Mouse (Mus musculus): ENCODE results near the gene Ctse. TPM values are rescaled to one million over a fixed set of nuclear protein-coding genes. Genes with fewer than 3 reads are reported as not detected.
A peak's percentile ranks its signal among the peaks of the same experiment; 100 is the strongest.

The Ctse gene
- total RNA-seq, 2 experiments from 2014 or later: 0.19 TPM; not detected in 1

DNA sequence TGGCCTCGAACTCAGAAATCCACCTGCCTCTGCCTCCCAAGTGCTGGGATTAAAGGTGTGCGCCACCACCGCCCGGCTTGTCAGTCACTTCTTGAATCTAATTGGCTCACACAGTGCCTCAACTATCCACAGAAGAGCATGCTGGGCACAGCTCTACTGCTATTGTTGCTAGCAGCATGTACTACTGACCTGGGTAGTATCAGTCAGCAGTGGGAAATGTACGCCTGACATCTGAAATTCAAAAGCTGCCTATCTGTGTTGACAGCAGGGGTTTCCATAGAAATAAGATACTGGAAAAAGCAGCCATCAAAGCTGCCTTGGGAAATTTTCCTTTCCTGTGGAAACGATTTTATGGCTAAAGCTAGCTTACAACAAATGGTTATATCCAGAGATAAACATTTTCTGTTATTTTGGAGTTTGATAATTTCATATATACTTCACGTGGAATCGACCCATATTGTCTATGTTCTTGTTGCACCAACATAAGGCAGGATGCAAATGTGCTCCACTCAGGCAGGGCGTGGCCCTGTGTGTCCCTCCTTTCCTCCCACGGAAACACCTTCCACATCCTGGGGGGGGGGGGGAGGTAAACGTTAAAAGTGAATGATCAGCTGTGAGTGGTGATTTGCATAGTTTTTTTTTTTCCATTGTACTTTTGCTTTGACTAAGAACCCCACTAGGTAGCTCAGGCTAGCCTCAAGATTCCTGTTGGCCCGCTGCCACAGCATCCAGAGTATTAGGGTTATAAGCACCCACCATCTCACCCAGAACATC lies 14.8 kb downstream of the Ctse start:
- no peak for DNase-seq

DNA sequence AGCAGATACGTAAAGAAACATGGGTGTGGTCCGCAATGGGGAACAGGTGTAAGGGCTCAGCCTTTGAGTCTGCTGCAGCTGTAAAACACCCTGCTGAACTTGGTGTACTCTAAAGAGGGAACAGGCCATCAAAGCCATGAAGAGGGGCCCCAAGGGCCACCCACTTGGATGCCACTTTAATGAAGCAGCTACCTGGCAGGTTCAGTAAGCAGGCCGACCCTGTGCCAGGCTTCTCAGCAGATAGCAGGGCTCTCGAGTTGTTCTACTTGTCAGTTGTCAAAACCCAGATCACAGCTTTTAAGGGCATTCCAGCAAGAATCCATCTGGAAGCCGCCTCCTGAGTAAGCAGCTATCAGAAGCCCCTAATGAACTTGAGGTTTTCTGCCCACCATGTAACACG lies 17.5 kb downstream of the Ctse start:
- no peak for DNase-seq

DNA sequence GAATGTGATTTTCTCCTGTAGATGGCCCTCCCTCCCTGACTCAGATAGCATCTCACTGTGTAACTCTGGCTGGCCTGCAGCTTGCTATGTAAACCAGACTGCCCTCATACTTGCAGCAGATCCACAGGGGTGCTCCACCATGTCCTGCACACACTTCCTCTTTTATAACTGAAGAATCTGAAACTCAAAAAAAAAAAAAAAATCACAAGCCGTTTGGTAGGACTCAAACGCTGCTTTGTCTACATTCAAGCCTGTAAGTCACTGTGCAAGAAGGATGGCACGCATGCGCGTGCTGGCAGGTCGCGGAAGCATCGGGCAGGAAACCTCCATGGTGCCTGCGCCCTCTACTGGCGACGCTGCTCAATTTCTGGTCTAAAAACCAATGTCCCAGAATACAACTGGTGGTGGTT lies 19.8 kb downstream of the Ctse start:
- DNase-seq: peak; percentile 80

DNA sequence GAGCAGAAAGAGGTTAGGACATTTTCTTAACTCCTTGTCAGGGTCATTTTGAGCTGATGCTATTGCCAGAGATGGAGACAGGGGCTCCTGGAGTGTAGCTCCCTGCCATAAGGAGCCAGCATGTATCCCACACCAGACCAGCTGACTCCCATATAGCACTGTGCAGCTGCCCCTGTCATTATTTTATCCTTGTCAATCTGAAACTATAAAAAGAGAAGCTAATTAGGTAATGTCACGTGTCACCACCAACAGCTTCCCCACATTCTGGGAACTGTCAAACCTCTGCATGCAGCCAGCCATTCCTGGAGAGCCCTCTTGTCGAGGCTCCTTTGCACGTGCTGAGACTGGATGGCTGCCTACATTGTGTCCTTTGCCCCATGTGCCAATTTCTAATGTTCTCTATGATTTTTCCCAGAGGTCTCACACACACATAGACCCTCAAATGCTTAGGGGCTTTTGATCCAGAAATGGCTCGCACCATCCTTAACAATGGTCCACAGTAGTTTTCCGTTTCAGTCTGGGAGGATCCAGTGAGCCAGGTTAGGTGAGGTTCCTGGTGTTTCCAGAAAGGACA lies 21.5 kb downstream of the Ctse start:
- no peak for DNase-seq

DNA sequence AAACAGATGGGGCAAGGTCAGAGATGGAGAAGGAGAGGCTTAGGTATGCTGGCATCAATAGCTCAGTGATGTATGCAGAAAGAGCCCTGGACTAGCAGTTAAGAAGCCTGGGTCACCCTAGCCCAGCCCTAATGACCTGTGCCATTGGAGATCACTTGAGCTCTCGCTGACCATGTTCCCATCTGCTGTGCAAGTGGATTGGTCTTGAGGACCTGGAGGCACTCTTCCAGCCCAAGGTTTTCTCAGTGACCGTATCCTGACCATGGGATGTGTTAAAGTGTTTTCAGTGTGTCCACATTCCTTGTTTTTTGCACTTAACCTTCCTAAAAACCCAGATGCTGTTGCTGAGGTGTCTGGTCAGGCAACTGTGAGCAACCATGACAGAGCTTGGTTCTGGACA lies 22.2 kb downstream of the Ctse start:
- no peak for DNase-seq

DNA sequence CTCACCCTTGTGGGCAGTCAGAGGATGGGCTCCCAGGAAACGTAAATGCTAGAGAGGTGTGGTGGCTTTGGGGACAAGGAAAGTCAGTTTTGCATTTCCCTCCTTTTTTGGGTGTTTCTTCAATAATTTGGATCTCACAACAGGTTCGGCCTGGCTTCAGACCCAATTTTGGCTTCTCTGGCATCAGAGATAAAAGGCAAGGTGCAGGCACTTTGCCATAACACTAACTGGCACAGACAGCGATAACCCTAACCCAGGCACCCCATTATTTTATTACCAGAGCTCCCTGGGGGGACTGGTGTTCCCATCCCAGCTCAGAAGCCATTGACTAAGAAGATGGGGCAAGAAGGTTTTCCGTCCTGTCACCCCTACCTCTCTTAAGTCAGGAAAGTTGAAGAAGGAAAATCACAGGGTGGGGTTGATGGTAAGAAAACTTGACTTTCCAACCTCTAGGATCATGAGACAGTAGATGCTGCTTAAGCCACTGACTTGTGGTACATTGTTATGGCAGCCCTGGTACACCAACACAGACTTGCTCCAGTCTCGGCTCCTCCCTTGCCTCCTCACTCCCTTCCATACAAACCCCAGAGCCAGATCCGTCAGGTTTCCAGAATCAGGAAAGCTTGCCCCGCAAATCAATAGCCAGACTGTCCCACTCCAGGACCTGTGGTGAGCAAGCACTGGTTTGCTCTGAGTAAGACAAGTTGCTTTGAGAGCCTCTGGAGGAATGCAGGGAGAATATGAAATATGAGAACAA lies 22.8 kb downstream of the Ctse start:
- DNase-seq: no peak

DNA sequence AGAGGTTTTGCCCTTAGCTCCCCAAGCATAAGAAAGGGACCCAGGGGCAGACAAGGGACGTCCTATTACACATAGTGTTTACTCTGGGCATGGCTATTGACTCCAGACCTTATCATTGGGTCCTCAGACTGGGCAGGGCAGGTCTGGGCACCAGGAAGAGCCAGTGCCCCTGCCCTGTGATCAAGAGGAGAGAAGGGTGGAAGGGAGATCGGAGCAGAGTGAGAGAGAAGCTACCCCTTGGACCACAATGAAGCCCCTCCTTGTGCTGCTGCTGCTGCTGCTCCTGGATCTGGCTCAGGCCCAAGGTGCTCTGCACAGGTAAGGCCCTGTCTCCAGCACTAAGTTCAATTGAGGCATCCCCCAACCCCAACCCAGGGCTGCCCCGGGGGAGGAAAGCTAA lies 23.6 kb downstream of the Ctse start:
- DNase-seq: no peak

DNA sequence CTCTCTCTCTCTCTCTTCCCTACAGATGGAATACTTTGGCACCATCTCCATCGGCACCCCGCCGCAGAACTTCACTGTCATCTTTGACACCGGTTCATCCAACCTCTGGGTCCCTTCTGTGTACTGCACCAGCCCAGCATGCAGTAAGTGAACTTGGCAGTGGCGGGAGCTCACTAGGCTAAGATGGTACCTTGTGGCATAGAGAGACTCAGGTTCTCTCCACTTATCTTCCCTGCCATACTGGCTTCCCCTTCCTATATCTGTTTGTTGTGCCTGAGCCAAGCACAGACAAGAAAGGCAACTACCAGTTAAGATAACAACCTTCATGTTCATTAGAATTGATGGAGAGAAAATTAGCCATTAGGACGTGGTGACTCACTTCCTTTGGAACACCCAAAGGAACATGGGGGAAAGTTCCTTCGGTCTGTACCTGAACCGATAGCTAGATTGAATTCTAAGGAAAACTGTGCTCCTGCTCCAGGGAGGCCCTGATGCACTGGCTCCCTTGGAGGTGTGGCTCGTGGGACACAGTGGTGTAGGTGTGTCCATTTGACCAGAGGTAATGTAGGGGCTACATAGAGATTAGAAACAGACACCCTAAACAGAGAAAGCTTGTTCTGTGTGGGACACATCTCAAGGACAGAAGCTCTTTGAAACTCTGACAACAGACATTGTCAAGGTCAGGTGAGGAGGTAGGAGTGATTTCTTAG lies 25.3 kb downstream of the Ctse start:
- no peak for DNase-seq

DNA sequence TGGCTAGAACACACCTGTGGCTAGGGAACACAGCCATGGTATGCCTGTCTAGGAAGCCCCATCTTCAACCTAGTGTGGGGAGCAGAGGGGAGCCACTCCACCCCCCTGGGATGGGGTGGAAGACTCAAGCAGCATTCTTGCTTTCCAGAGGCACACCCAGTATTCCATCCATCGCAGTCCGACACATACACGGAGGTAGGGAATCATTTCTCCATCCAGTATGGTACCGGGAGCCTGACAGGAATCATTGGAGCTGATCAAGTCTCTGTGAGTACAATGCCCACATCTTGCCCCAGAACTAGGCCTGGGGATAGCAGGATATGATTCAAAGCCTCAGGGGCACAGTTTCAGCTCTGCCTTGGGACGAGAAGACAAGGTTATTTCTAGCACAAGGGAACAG lies 26.0 kb downstream of the Ctse start:
- DNase-seq: no peak

DNA sequence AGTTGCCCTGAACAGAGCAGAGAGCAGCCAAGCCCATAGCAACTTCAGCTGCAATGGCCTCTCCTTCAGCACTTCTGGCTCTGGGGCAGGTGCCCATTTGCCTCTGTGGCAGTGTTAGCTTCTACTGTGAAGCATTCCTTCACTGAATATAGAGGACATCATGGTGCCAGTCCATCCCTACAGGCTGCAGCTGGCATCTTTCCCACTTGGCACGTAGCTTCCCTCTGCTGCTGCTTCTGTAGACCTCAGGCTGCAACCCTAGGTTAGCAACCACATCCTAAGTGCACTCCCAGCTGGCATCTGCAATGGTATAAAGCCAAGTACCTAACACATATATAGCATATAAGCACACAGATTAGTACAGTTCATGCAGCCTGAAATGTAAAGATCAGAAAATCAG lies 27.8 kb downstream of the Ctse start:
- DNase-seq: no peak

DNA sequence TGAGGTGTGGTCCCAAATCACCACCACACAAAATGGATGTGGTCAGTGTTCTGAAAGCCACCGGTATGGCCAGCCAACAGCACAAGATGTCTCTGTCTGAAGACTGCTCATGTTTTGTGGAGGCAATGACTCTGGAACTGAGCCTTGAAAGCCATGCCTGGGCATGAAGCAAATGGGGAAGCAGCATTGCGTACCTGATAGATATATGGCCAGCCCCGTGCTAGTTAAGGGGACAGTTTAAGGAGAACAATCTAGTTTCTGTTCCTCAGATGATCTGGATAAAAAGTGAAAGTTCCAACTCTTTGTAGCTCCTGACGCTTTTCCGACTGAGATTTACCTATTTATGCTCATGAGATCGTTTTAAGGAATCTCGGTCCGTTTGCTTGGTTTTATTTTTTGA lies 33.0 kb downstream of the Ctse start:
- DNase-seq: no peak

DNA sequence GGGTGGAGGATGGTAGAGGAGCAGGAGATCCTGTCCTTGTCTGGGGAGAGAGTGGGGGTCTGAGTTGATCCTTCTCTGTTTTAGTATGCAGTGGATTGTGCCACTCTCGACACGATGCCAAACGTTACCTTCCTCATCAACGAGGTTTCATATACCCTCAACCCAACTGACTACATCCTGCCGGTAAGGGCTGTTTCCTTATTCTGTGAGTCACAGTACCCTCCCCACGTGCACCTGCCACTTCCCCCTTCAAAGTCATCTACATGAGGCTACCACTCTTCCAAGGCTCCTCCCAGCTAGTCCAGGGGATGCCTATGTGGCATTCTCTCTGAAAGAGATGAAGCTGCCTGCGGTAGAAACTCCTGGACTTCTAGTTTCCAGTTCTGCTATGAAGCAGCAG lies 34.3 kb downstream of the Ctse start:
- no peak for DNase-seq

DNA sequence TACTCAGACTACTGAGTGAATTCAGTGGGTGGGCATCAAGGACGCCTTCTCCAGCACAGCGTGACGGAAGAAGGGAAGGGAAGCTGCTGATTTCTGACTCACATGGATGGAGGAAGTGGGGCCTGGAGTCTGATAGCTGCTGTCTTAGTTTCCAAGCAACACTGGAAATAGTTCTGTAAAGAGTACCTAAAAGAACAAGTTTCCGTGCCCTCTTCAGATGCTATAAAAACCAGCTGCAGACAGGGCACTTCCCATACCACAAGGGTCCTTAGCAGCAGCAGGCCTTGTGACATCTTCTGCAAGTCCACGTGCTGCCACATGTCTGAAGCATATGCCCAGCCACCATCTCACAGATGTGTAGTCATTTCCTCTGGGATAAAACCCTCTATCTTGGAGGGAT lies 41.5 kb downstream of the Ctse start:
- DNase-seq: no peak

DNA sequence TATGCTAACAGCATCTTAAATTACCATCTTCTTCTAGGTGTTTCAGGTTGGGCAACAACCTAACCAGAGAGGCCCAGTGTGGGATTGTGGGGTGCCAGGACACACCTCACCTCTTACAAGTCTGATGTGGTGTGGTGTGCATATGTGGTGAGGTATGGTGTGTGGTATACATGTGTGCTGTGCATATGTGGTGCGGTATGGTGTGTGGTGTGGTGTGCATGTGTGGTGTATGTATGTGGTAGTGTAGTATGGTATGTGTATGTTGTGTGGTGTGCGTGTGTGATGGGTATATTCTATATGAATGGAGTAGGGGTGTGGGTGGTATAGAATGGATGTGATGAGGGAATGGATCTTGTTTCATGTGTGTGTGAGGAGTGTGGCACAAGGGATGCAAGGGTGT lies 49.6 kb downstream of the Ctse start:
- DNase-seq: no peak

DNA sequence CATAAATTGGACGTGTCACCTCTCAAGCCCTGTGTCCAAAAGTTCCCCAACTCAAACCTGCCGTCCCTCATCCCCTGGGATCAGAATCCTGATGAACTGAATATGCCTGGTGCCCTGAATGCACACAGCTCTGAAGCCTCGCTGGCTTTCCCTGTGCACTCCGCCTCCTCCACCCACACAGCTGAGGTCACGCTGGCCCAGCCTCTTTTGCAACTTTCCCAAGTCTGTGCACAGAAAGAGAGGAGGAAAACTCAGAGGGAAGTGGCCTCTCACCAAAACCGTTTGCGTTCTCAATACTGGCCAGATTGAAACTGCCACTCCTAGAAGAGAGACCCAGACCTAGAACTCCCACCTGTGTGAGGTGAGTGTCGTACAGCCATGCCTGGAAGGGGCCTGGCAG lies 50.4 kb downstream of the Ctse start, which contains the start of gene Rab7b:
TSS of gene Rab7b (plus strand) at position 221 of the 400 bp plus-strand sequence.
- peak; percentile 71 for DNase-seq

DNA sequence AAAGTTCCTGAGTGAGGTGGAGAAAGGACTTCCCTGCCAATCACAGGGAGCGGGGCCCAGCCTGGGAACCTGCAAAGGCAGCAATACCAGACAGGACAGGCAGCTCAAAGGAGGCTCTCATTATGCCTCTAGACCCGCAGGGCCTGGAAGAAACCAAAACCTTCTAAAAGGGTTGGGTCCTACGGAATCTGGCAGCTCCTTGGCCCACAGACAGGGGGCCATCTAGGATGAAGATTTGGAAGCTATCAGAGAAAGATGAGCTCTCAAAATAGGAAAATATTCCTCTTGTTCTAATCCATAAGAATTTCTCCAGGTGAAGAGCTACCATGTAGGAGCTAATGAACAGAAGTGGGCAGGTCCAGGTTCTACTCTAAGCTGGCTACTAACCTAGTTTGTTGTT lies 50.9 kb downstream of the Ctse start:
- DNase-seq: no peak

DNA sequence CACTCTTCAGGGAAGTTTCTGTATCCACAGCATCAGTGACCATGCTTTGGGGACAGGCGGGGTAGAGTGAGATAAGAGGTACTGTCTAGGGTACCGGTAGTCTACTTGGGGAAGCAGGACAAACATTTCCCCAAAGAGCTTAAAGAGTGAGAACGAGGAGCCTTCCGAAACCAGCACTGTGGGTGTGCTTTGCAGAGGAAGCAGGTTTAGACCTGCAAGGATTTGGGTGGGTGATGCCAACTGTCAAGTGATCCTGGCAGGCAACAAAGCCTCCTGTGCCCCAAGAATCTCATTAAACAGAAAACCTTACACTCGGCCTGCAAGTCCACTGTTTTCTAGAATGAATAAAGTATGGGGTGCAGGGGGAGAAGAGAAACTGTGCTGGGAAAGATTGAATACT lies 51.8 kb downstream of the Ctse start:
- DNase-seq: no peak

DNA sequence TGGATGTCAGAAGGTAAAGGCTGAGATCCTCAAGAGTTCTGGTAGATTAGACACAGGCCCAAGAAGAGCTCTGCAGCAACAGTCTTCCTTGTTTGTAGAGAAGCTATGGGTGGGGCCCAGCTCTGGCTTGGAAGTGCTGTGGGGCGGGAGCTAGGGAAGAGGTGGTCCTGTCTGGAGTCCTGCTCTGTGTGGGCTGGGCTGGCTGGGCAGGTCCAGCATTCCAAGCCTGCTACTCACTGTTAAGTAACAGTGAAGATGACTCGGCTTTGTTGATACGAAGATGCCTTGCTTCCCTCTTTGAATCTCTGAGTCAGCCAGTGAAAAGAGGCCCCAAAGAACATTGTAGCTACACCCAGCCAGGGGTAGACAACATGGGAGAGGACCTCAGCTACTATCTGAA lies 52.3 kb downstream of the Ctse start:
- peak; percentile 86 for DNase-seq

DNA sequence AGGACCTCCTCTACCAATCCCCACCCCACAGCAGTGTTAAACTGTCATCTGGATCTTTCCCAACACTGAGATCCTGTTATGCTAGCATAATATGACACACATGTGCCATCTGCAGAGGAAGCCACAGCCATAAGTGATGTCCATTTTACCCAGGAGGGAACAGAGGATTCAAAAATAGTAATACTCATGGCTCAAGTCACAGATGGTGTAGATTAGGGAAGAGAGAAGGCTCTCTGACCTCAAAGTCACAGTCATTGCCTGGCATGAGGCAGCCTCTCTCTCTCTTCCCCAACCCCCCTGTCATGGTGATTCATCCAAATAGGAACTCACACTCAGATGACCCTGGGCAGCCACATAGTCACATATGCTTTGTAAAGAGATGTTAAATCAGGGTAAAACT lies 53.2 kb downstream of the Ctse start:
- DNase-seq: peak; percentile 33

DNA sequence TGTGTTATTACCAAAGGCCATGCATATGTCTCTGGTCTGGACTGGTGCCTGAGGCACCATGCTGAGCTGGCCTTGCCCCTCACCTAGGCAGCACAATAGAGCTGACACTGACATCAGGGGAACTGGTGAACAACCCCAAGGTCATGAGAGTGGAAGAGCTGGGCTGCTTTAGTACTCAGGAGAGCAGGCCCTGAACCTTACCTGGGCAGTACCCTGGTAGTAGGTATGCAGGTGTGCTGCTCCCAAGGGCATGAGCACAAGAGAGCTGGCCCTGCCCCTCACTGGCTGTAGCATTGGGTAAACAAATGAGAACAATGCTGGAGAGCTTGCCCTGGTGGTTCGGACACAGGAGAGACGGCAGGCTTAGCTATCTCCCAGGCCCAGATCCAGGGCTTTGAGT lies 57.2 kb downstream of the Ctse start:
- DNase-seq: no peak

DNA sequence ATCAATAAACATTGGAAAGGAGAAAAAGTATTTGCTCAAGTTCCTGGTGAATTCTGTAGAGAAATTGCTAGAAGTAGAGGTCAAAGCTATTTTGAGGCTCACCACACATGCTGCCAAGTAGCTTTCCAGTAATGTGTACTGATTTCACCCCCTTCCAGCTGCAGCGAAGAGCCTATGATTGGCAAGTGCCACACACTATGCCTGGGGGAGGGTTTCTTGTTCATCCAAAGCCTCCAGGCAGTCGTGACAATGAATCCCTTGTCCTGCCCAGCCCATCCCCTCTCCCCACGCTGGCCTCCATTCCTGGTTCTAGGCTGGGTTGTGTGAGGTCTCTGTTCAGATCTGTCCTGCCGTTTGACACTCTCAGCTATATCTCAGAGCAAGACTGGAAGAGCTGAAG lies 58.2 kb downstream of the Ctse start:
- DNase-seq: no peak

DNA sequence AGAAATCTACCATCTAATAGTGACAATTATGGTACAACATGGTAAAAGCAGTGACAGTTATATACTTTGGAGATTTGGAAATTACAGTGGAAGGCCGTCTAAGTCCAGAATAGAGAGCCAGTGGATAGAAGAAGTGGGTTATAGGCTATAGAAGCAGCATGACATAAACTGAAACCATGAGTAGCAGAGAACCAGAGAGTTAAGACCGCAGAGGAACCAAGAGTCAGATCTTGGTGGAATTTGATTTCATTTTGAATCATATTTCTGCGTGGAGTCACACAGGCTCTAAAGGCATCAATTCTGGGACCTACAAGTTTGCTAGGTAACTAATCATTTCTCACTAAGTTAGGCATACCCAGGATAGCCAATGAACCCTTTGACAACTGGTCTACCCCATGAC lies 60.7 kb downstream of the Ctse start:
- DNase-seq: no peak

DNA sequence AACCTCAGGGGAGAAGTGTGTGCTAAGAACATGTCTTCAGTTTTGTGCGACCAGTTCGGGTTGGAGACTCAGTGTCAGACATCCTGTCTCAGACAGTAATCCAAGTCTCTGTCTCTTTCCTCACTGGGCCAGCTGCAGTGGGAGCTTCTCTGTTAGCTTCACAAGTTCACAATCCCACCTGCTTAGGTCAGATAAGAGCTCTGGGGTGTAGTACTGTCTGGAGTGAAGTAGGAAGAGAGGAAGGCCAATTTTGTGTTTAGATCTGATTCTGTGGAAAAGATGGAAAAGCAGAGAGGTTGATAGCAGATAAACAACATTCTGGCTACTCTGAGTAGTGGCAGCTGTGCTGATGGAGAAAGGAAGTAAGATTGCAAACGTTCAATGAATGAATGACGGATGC lies 61.5 kb downstream of the Ctse start:
- no peak for DNase-seq

Measured in gastrocnemius, postnatal 25 days (tissue).